Mouse (Mus musculus) CH12.LX (cell line): ENCODE measurements around the gene Rsph14. TPM values are rescaled to one million over a fixed set of nuclear protein-coding genes. Genes with fewer than 3 reads are reported as not detected.

Experiments used
- DNase-seq: peaks from one replicate; pipeline ENCODE4 v3.0.0-alpha.2; 2013; ENCODE audit errors: extremely low read depth
- H3K27ac ChIP-seq: 2 replicates; pipeline ENCODE4 v1.5.1; 2012; ENCODE audit warnings: low read depth, mild to moderate bottlenecking, control low read depth, moderate library complexity; ENCODE audit not compliant: insufficient read depth
- H3K27me3 ChIP-seq: replicated peaks from 2 replicates; pipeline ENCODE3; 2012; ENCODE audit warnings: inconsistent platforms
- H3K36me3 ChIP-seq, 2 experiments: replicated peaks in 1 of 2; 2 replicates each; pipeline versions ENCODE3 to v1.6.1; 2012; ENCODE audit warnings: inconsistent platforms in 1 of 2, low read length in 1 of 2, mild to moderate bottlenecking in 1 of 2, mixed read lengths in 1 of 2, moderate library complexity in 1 of 2; ENCODE audit not compliant: control insufficient read depth in 1 of 2, insufficient read depth in 1 of 2
- H3K4me1 ChIP-seq, 2 experiments: 2 replicates each; pipeline ENCODE4 v1.6.1; 2012; ENCODE audit warnings: inconsistent platforms in 1 of 2, moderate library complexity in 1 of 2; ENCODE audit not compliant: insufficient read depth in 2 of 2, control insufficient read depth in 1 of 2
- H3K4me2 ChIP-seq: 2 replicates; pipeline ENCODE4 v1.6.1; 2012; ENCODE audit warnings: low read depth, mild to moderate bottlenecking, control low read depth; ENCODE audit not compliant: poor library complexity, insufficient read depth, severe bottlenecking
- H3K4me3 ChIP-seq, 3 experiments: fragments of 150-350 bp in 1 of 3; sonication (generic) in 1 of 3; replicated peaks in 1 of 3; 2 replicates each; pipeline versions ENCODE3 to v1.5.1; 2011 to 2012; ENCODE audit warnings: low read depth in 2 of 3, low read length in 2 of 3, mild to moderate bottlenecking in 2 of 3, moderate library complexity in 2 of 3, control low read depth in 1 of 3, improper control_type of control experiment in 1 of 3, inconsistent platforms in 1 of 3, mixed read lengths in 1 of 3; ENCODE audit not compliant: poor library complexity in 1 of 3
- H3K79me2 ChIP-seq: replicated peaks from 2 replicates; pipeline ENCODE4 v1.6.1; 2012; ENCODE audit warnings: mild to moderate bottlenecking, moderate library complexity; ENCODE audit not compliant: control insufficient read depth, poor library complexity, insufficient read depth, severe bottlenecking; ENCODE audit errors: extremely low read depth
- H3K9ac ChIP-seq: 2 replicates; pipeline ENCODE4 v1.6.1; 2012; ENCODE audit warnings: low read depth, mild to moderate bottlenecking, control low read depth, moderate library complexity; ENCODE audit not compliant: insufficient read depth
- H3K9me3 ChIP-seq: replicated peaks from 2 replicates; pipeline ENCODE3; 2012; ENCODE audit warnings: low read length, inconsistent platforms, mixed read lengths
- BHLHE40 ChIP-seq: IDR thresholded peaks from 2 replicates; pipeline ENCODE4 v1.6.1; 2011; ENCODE audit warnings: mild to moderate bottlenecking, low read depth, low read length, improper control_type of control experiment
- CHD2 ChIP-seq: IDR thresholded peaks from 2 replicates; pipeline ENCODE4 v1.6.1; 2011; ENCODE audit warnings: low read length, improper control_type of control experiment
- CTCF ChIP-seq, 2 experiments: IDR thresholded peaks in 1 of 2; conservative IDR thresholded peaks in 1 of 2; 2 replicates each; pipeline ENCODE4 v1.5.1; 2011 to 2012; ENCODE audit warnings: low read depth in 2 of 2, low read length in 2 of 2, improper control_type of control experiment in 1 of 2, inconsistent platforms in 1 of 2, mild to moderate bottlenecking in 1 of 2, moderate library complexity in 1 of 2
- E2F4 ChIP-seq: IDR thresholded peaks from 2 replicates; pipeline ENCODE4 v1.6.1; 2011; ENCODE audit warnings: low read depth, low read length, improper control_type of control experiment; ENCODE audit not compliant: insufficient replicate concordance
- ELF1 ChIP-seq: IDR thresholded peaks from 2 replicates; pipeline ENCODE4 v1.6.1; 2014; ENCODE audit warnings: low read depth, mild to moderate bottlenecking, inconsistent platforms, low read length, improper control_type of control experiment
- EP300 ChIP-seq: IDR thresholded peaks from 2 replicates; pipeline ENCODE4 v1.6.1; 2011; ENCODE audit warnings: low read length, improper control_type of control experiment
- HCFC1 ChIP-seq: IDR thresholded peaks from 2 replicates; pipeline ENCODE4 v1.6.1; 2012; ENCODE audit warnings: low read depth, mild to moderate bottlenecking, inconsistent platforms, low read length, improper control_type of control experiment
- JUN ChIP-seq: IDR thresholded peaks from 2 replicates; pipeline ENCODE4 v1.6.1; 2011; ENCODE audit warnings: low read depth, mild to moderate bottlenecking, low read length, improper control_type of control experiment, moderate library complexity; ENCODE audit not compliant: insufficient read depth
- MAFK ChIP-seq: IDR thresholded peaks from 2 replicates; pipeline ENCODE4 v1.6.1; 2011; ENCODE audit warnings: low read length, improper control_type of control experiment; ENCODE audit not compliant: insufficient replicate concordance
- NELFE ChIP-seq: IDR thresholded peaks from 2 replicates; pipeline ENCODE4 v1.6.1; 2011; ENCODE audit warnings: low read depth, low read length, improper control_type of control experiment
- PAX5 ChIP-seq: IDR thresholded peaks from 2 replicates; pipeline ENCODE4 v1.6.1; 2012; ENCODE audit warnings: low read length, inconsistent platforms, mixed read lengths
- POLR2A ChIP-seq: IDR thresholded peaks from 2 replicates; pipeline ENCODE4 v1.6.1; 2011; ENCODE audit warnings: low read depth, mild to moderate bottlenecking, improper control_type of control experiment, low read length
- POLR2AphosphoS2 ChIP-seq: IDR thresholded peaks from 2 replicates; pipeline ENCODE4 v1.6.1; 2011; ENCODE audit warnings: low read depth, low read length, improper control_type of control experiment
- RAD21 ChIP-seq: IDR thresholded peaks from 2 replicates; pipeline ENCODE4 v1.6.1; 2011; ENCODE audit warnings: low read depth, mild to moderate bottlenecking, low read length, improper control_type of control experiment, moderate library complexity
- RCOR1 ChIP-seq: conservative IDR thresholded peaks from 2 replicates; pipeline ENCODE4 v1.6.1; 2012; ENCODE audit warnings: low read depth, mild to moderate bottlenecking, inconsistent platforms, low read length, improper control_type of control experiment
- SMC3 ChIP-seq: IDR thresholded peaks from 2 replicates; pipeline ENCODE4 v1.6.1; 2011; ENCODE audit warnings: low read depth, low read length, improper control_type of control experiment
- TBP ChIP-seq: conservative IDR thresholded peaks from 2 replicates; pipeline ENCODE4 v1.6.1; 2011; ENCODE audit warnings: low read depth, low read length, improper control_type of control experiment
- UBTF ChIP-seq: IDR thresholded peaks from 2 replicates; pipeline ENCODE4 v1.6.1; 2012; ENCODE audit warnings: low read depth, mild to moderate bottlenecking, inconsistent platforms, low read length, improper control_type of control experiment, moderate library complexity
- USF1 ChIP-seq: IDR thresholded peaks from 2 replicates; pipeline ENCODE4 v1.6.1; 2014; ENCODE audit warnings: low read depth, mild to moderate bottlenecking, inconsistent platforms, low read length, improper control_type of control experiment
- ZC3H11A ChIP-seq: IDR thresholded peaks from 2 replicates; pipeline ENCODE4 v1.6.1; 2012; ENCODE audit warnings: low read depth, mild to moderate bottlenecking, inconsistent platforms, low read length, improper control_type of control experiment
- ZNF384 ChIP-seq: IDR thresholded peaks from 2 replicates; pipeline ENCODE4 v1.6.1; 2012; ENCODE audit warnings: low read depth, low read length, improper control_type of control experiment, inconsistent platforms
- dilution Hi-C: fragments of 300-500 bp; cut with MboI; formaldehyde crosslinking; loops from 2 replicates; pipeline ENCODE4 v1.14.3; 2020; ENCODE audit warnings: low sequenced_read_pairs; ENCODE audit not compliant: extremely low pct_unique_long_range_greater_than_20kb, extremely low pct_ligation_motif_present
- in situ Hi-C: fragments of 300-500 bp; cut with MboI; formaldehyde crosslinking; loops from 3 replicates; pipeline ENCODE4 v1.14.3; 2019; ENCODE audit warnings: low sequenced_read_pairs, low pct_ligation_motif_present, low pct_unique_long_range_greater_than_20kb, mixed read lengths
- polyA plus RNA-seq: library from polyadenylated mRNA; unstranded; fragments of >175 nt; gene quantifications from 2 replicates; pipeline ENCODE4 v1.2.1, GENCODE M21; 2012; ENCODE audit warnings: low read depth; ENCODE audit not compliant: insufficient read length
- total RNA-seq, 2 experiments: library from RNA; depleted of rRNA; stranded (reverse); fragments of 300-350 nt in 1 of 2; fragments of >200 nt in 1 of 2; gene quantifications; 2 replicates each; pipeline ENCODE4 v1.2.3; 2012 to 2014

Gene Rsph14
- total and polyA plus RNA-seq, 3 experiments: not detected

DNA sequence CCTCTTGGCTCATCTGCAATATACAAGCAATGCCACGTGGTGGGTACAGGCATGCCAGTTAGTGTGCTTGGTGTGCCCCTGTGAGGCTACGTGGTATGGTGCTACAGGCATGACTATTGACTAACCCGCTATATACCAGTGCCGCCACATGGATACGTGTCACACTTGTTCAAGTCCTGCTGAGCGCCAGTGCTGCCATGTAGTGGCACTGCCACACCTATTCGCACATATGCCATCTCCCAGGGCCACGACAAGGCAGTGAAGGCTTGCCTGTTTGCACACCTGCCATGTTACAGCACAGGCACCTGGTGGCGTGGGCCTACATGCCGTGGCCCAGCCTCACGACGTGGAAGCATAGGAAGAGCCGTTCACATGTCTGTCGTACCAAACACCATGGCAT is 108.1 kb downstream of the Rsph14 start:
- no peak for DNase-seq
- no peaks in the 10 kb centered on the region for H3K36me3 ChIP-seq
- in situ Hi-C loops: no loop called here
- no peak overlapping the region for H3K9ac ChIP-seq
- peaks cover 2% of the 10 kb centered on the region for H3K27me3 ChIP-seq
- no peaks in the 10 kb centered on the region for H3K79me2 ChIP-seq
- dilution Hi-C loops: no loop called here
- H3K27ac ChIP-seq: no peak overlapping the region
- H3K4me1 ChIP-seq: peaks cover 26 to 37% of the 10 kb centered on the region in 2 experiments
- no peak overlapping the region for H3K4me2 ChIP-seq
- TF ChIP-seq ELF1: no peak
- TF ChIP-seq MAFK: no peak
- no peak for TF ChIP-seq EP300
- no peak for TF ChIP-seq CTCF (conservative IDR thresholded peaks at IDR 0.05 in 1 of 2, IDR thresholded peaks at IDR 0.05 in 1 of 2; ENCODE audit: low read depth in 2 of 2, low read length in 2 of 2)
- no peak for TF ChIP-seq POLR2A
- no peak for TF ChIP-seq SMC3
- TF ChIP-seq UBTF: no peak
- no peak for TF ChIP-seq E2F4
- no peak for TF ChIP-seq NELFE
- no peak for TF ChIP-seq POLR2AphosphoS2
- TF ChIP-seq ZC3H11A: no peak
- TF ChIP-seq JUN: no peak
- H3K4me3 ChIP-seq: no peak overlapping the region
- peaks cover 5% of the 10 kb centered on the region for H3K9me3 ChIP-seq

DNA sequence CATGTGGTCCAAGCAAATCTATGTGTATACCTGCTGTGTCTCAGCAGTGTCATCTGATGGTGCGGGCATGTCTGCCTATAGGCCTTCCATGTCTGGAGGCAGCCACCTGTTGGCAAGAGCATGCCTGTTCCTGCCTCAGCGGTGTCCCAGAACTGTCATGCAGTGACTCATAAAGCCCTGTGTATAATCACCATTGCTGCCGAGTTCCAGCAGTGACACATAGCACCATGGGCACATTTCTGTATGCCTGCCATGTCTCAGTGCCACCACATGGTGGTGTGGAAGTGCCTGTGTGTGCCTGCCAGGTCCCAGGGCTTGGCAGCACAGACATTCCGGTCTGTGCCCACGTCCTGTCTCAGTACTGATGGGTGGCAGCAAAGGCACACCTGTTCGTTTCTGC is 109.6 kb downstream of the Rsph14 start:
- dilution Hi-C loops (no loop called here), in situ Hi-C loops (no loop called here)
- H3K79me2 ChIP-seq: no peaks in the 10 kb centered on the region
- no peak overlapping the region for H3K9ac ChIP-seq
- peaks cover 2% of the 10 kb centered on the region for H3K27me3 ChIP-seq
- H3K27ac ChIP-seq: no peak overlapping the region
- peak; percentile 24 to 64; a peak in 3 of 4 replicates for TF ChIP-seq CTCF (conservative IDR thresholded peaks at IDR 0.05 in 1 of 2, IDR thresholded peaks at IDR 0.05 in 1 of 2; ENCODE audit: low read depth in 2 of 2, low read length in 2 of 2)
- TF ChIP-seq ZNF384: no peak
- peak; percentile 50 for TF ChIP-seq RAD21
- TF ChIP-seq SMC3: peak; percentile 53
- no peak overlapping the region for H3K4me2 ChIP-seq
- H3K9me3 ChIP-seq: peaks cover 5% of the 10 kb centered on the region
- peaks cover 36 to 38% of the 10 kb centered on the region in 2 experiments for H3K4me1 ChIP-seq
- peak; percentile 38 for DNase-seq
- no peak overlapping the region for H3K4me3 ChIP-seq
- H3K36me3 ChIP-seq: no peaks in the 10 kb centered on the region

DNA sequence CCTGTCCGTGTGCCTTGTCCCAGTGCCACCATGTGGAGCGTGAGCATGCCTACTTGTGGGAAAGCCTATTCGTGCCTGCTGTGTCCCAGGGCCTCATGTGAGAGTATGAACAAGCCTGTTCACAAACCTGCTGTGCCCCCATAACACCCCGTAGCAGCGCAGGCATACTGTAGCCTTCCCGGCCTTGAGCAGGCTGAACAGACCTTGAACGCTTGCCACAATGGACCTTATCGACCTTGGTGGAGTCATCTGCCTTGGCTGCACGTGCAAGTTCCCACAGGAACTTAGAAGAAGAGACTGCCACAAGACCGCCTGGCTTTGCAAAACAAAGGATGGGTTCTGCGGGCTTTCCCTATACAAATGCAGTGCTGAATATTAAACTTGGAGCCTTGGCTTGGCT is 110.8 kb downstream of the Rsph14 start:
- dilution Hi-C loops (no loop called here), in situ Hi-C loops (no loop called here)
- DNase-seq: no peak
- no peak overlapping the region for H3K4me3 ChIP-seq
- no peaks in the 10 kb centered on the region for H3K79me2 ChIP-seq
- H3K27me3 ChIP-seq: peaks cover 2% of the 10 kb centered on the region
- peaks cover 4% of the 10 kb centered on the region for H3K9me3 ChIP-seq
- no peak overlapping the region for H3K4me2 ChIP-seq
- H3K9ac ChIP-seq: no peak overlapping the region
- no peak overlapping the region for H3K27ac ChIP-seq
- H3K36me3 ChIP-seq: no peaks in the 10 kb centered on the region
- TF ChIP-seq CHD2 (no peak), HCFC1 (no peak), USF1 (no peak), TBP (no peak), PAX5 (no peak), BHLHE40 (no peak), SMC3 (no peak), RCOR1 (no peak), E2F4 (no peak)
- H3K4me1 ChIP-seq: peaks cover 34 to 38% of the 10 kb centered on the region in 2 experiments
